Mouse (Mus musculus) mouse embryonic stem cell (cell line): ENCODE measurements around the gene Slc6a5.
"Not testable (repeated sequence)": the region's sequence is repeated elsewhere in the genome, so short reads cannot be mapped to it uniquely, and the experiment has no call there.

Experiments
- in situ Hi-C, 2 experiments: fragments of 300-500 bp; cut with MboI; formaldehyde crosslinking; loops; 1 replicate in 1 of 2; 3 replicates in 1 of 2; pipeline ENCODE4 v1.14.3; 2019 to 2020; ENCODE audit warnings: low sequenced_read_pairs in 2 of 2, low pct_unique_long_range_greater_than_20kb in 1 of 2, mixed read lengths in 1 of 2; ENCODE audit not compliant: unreplicated experiment in 1 of 2

The Slc6a5 gene

DNA sequence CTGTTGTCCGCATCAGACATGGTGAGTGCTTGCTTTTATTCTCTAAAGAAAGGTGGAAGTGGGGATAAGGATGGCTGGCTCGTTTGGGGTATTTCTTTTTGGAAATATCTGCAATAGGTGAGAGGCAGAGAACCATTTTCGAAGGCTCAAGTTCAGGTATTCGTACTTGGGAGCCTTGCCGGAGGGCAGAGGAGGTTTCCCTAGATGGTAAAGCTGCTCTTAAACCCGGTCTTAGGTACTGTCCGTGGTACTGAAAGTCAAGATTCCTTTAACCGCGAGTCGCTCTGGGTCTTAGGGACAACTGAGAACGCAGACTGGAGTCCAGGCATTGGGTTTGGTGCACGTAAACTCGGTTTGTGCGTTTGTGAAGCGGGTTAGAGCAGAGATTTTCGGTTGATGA, 415 bp downstream of the Slc6a5 start:
- in situ Hi-C loops: loop anchor here (10.0 to 25.0 kb wide), 2 partner anchors 64 to 298 kb away; partner anchors contain the start of gene Nell1 (in 1 of the 2)

DNA sequence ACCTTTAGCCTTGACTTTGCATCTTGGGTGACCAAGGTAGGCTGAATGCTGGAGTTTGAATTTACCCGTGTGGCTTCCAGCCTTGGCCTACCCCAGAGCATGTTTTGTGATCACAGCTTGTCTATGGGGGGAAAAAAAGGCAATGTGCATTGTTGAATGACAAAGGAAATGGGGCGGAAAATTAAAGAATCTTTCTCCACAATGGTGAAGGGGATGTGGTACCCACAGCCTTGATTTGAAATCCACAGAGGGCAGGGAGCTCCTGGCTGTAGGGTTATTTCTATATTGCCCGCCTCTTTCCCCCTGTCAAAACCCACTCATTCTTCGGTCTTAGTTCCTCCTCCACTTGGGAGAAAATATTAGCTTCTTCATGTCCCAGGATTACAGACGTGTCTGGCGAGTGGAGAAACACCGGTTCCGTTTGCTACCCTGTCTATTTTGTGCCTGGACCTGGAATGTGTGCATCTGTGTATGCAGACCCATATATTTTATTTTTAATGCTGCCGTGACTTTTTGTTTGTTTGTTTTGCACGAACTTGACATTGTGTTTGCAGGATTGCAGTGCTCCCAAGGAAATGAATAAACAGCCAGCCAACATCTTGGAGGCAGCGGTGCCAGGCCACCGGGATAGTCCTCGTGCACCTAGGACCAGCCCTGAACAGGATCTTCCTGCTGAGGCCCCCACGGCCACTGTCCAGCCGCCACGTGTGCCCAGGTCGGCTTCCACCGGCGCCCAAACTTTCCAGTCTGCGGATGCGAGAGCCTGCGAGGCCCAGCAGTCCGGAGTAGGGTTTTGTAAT, 1.4 kb downstream of the Slc6a5 start:
- in situ Hi-C loops: loop anchor here (10.0 to 25.0 kb wide), 2 partner anchors 63 to 299 kb away; partner anchors contain the start of gene Nell1 (in 1 of the 2)

DNA sequence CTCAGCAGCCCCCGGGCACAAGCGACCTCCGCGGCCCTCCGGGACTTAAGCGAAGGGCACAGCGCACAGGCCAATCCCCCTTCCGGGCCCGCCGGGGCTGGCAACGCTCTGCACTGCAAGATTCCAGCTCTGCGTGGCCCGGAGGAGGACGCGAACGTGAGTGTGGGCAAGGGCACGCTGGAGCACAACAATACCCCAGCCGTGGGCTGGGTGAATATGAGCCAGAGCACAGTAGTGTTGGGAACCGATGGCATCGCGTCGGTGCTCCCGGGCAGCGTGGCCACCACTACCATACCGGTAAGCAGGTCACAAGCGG, 2.0 kb downstream of the Slc6a5 start:
- in situ Hi-C loops: loop anchor here (10.0 to 25.0 kb wide), 2 partner anchors 63 to 300 kb away; partner anchors contain the start of gene Nell1 (in 1 of the 2)

DNA sequence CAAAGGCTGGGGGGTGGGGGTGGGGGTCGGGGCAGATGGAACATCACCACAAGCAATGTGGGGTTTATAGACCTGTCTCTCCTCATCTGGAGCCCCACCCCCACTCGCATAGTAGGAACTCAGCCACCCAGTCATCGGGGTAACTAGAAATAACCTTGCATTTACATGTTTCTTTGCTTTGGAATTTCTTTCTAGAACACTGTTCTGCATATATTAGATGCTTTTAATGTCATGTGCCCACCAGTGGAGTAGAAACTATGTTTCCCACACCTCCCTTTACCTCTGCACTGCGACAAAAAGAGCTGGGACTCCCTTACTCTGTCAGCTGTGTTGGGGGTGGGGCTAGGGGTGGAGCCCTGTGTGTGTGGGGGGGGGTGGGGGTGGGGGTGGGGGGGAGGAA, 3.2 kb downstream of the Slc6a5 start:
- in situ Hi-C loops: loop anchor here (10.0 to 25.0 kb wide), 2 partner anchors 62 to 301 kb away; partner anchors contain the start of gene Nell1 (in 1 of the 2)

DNA sequence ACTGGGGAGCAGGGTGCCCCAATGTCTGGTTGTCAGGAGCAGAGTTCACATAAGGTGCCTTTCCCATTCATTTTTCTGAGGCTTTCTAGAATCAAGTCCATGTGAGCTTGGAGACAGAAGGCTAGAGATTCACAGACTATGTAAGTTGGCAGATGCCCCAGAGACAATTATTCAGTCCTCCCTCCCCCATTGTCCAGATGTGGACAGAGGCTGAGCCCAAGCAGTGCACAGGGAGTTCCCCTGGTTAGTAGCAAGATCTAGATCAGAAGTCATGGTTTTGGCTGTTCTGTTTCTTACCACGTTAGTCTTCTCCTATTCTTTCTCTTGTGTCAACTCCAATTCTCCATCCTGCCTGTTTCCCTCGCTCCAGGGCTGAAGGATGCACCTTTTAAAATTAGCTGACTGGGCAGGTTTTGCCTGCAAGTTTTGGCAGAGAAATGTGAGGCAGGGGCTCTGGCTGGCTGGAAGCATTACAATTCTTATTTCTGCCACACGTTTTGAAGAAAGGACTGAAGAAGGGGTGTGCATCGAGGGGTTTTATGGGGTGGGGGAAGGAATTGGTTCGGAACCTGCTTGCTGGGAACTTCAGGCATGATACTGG, 3.9 kb downstream of the Slc6a5 start:
- in situ Hi-C loops: loop anchor here (10.0 to 25.0 kb wide), 2 partner anchors 61 to 302 kb away; partner anchors contain the start of gene Nell1 (in 1 of the 2)

DNA sequence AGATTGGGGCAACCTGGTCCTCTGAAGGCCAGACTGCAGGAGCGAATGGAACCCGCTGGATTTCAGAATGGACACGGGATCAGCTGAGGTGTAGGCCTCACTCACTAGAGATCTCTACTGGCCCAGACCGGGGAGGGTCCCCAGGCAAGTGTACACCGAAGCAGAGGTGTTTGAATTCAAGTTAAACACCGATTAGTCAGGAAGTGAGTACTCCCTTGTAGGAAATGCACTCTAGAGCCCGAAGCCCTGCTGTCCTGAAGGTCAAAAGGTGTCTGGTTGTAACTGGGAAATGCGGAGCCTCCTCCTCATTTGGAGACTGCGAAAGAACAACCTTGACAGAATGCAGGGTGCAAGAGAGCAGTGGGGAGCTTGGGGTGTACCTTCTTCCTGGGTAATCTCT, 5.0 kb downstream of the Slc6a5 start:
- in situ Hi-C loops: loop anchor here (10.0 to 25.0 kb wide), 2 partner anchors 60 to 303 kb away; partner anchors contain the start of gene Nell1 (in 1 of the 2)

DNA sequence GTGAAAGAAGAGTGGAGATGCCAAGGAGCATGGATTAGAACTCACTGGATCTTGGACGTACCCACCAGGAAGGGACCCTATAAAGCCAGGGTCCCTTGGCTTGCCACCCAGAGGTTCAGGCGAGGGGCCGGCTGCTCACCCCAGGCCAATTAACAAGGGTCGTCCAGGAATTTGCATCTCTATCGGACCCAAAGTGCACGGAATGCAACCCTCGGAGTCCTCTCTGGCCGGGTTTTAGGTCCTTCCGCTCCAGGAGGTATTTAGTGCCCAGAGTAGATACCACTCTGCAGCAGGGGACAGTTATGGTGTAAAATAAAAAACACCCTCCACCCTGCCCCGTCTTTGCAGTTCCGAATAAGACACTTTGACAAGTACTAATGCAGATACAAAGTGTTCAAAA, 5.5 kb downstream of the Slc6a5 start:
- in situ Hi-C loops: loop anchor here (10.0 to 25.0 kb wide), 2 partner anchors 59 to 303 kb away; partner anchors contain the start of gene Nell1 (in 1 of the 2)

DNA sequence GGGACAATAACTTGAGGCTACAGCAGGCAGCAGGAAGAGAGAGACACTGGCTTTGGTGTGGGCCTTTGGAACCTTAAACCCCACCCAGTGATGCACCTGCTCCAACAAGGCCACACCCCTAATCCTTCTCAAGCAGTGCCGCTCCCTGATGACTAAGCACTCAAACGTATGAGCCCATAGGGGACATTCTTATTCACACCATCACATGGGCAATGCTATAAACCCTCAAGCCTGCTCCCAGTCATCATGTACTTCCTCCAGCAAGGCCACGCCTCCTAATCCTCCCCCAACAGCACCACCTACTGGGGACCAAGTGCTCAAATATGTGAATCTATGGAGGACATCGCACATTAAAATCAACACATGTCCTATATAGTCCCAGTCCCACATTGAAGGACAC, 9.5 kb downstream of the Slc6a5 start:
- in situ Hi-C loops: loop anchor here (10.0 to 25.0 kb wide), 2 partner anchors 55 to 307 kb away; partner anchors contain the start of gene Nell1 (in 1 of the 2)

DNA sequence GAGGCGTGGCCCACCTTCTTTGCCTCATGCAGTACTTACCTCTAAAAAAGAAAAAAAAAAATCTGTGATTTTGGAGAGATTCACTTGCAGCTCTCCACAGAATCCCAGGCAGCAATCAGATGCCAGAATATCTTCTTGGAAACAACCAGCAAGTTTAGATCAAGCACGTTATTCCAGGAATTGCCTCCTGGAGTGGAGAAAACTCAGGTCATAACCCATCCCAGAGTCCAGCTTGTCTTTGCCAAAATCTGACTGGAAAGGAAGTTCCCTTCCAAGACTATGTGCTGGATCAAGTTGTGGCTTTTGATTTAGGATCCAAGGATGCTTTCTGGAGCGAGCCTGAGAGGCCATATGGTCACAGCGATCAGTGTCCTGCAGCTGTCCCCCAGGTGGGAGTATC, 10.8 kb downstream of the Slc6a5 start:
- in situ Hi-C loops: loop anchor here (10.0 to 25.0 kb wide), 5 partner anchors 56 to 308 kb away; partner anchors contain the start of gene Htatip2 (in 1 of the 2)

DNA sequence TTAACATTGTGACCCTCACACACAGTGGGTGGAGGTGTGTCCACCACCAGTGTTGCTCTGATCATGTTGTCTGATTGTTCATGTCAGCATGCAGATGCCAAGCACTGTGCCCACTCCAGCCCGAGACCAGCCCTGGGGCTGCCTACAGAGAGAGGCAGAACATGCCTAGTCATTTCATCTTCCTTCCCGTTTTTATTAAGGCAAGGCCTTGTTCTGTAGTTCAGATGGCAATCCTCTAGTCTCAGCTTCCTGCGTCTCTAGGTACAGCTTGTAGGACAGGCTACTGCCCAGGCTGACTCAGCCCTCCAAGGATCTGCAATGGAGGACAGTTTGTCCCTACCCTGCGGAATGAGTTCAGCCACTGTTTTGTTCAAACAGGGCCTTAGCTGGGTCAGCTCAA, 13.0 kb downstream of the Slc6a5 start:
- in situ Hi-C loops: loop anchor here (10.0 to 25.0 kb wide), 5 partner anchors 58 to 311 kb away; partner anchors contain the start of gene Htatip2 (in 1 of the 2)

DNA sequence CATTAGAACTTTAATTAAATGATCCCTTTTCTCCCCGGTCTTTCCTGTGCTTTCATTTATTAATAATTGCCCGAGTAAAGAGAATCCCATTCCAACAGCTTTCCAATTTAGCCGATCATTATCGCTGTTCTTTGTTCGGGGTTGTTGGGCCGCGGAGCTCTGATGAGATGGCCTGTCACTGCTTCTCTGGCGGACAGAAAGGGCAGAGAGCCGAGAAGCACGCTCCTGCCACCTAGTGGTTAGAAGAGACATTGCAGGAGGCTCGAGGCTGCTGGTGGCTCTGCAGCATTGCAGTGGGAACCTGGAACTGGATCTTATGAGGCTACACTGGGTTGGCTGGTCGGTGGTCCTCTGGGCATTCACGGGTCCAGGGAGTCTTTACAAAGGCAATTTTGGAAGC, 13.4 kb downstream of the Slc6a5 start:
- in situ Hi-C loops: loop anchor here (10.0 to 25.0 kb wide), 5 partner anchors 59 to 311 kb away; partner anchors contain the start of gene Htatip2 (in 1 of the 2)

DNA sequence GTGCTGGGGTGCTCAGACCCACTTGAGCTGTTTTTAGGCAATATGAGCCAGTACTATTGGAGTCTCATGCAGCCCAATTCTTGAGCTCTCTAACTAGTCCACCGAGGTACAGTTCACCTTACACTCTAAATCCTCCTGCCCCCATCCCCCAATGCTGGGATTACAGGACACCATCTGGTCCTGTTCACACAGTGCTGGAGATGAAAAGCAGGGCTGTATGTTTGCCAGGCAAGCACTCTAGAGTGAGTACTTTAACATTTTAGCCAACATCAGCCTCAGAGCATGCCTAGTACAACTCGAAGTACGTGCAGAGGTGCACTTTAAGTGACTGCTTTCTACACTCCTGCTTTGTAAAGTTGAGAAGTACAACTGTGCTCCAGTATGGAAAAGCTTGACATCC, 18.6 kb downstream of the Slc6a5 start:
- in situ Hi-C loops: loop anchor here (10.0 kb wide), 4 partner anchors 64 to 174 kb away; partner anchors contain the start of gene Htatip2 (in 1 of the 2)

DNA sequence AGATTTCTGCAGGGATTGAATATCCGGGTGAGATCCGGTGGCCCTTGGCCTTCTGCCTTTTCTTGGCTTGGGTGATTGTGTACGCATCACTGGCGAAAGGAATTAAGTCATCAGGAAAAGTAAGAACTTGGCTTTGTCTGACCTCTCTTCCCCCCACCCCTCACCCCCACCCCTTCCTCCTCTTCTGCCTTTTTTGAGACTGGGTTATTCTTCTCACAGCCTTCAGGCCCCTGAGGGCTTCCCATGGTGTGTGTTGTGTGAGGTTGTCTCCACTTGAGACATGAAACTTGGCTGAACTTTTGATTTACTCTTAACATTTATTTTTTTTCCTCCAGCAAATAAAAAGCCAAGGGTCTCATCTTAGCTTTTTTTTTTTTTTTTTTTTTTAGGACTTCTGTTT, 20.1 kb downstream of the Slc6a5 start:
- in situ Hi-C loops: loop anchor here (10.0 kb wide), 4 partner anchors 65 to 175 kb away; partner anchors contain the start of gene Htatip2 (in 1 of the 2)

DNA sequence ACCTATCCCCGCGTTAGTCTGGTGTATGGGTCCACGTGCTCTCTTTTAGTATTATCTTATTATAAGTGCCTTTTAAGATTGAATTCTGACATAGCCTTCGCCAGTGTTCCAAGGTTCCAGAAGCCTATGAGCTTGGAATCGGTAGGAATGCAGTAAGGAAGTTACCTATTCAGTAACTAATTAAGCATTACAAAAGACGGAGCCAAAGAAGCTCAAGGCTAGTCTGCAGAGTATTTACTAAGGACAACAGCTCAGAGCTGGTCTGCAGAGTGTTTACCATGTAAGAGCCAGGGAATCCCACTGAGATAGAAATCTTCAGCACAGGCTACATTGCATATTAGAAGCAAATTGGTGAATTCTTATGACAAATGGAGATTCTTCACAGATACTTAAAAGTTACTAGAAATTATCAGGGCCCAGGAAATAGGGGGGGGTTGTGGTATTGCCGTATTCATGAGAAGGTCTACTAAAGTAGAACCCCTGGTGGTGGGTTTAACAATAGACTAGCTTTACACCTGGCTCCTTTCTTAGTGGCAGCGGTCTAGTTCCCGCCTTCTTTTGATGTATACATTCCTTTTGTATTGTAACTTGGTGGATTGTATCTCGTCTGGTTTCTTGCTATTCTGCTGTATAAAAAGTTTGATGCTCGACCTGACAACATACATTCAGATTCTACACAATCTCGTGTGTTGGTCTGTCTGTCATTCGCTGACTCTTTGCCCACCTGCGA, 23.6 kb downstream of the Slc6a5 start:
- in situ Hi-C loops: not testable (repeated sequence)

DNA sequence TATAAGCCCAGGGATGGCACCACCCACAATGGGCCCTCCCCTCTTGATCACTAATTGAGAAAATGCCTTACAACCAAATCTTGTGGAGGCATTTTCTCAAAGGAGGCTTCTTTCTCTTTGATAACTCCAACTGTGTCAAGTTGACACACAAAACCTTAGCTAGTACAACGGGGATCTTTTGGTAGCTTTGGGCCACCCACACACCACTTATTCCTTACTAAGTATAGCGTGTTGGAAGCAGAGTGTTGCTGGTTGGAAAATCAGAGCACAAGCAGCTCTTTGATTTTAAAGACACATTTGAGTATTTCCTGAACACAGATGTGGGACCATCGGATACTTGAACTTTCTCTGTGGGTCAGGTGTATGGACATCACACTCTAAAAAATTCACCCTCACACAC, 26.9 kb downstream of the Slc6a5 start:
- in situ Hi-C loops: no loop called here

DNA sequence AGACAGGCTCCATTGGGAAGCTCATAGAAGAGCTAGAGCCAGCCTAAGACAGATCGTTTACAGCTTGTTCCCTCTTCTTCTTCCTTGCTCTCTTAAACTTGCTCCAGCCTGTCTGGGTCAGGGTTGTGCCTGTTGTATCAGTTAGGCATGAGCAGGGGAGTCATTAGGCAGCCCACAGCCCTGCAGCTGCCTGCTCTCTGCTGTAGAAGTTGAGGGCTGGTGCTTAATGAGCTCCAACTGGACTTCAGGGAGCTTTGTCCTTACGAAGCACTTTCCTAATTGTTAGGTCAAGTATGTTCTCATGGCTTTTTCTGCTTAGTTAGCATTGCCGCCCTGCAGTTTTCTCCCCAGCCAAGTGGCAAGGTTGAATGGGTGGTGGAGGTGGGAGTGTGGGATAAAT, 32.1 kb downstream of the Slc6a5 start:
- in situ Hi-C loops: no loop called here

DNA sequence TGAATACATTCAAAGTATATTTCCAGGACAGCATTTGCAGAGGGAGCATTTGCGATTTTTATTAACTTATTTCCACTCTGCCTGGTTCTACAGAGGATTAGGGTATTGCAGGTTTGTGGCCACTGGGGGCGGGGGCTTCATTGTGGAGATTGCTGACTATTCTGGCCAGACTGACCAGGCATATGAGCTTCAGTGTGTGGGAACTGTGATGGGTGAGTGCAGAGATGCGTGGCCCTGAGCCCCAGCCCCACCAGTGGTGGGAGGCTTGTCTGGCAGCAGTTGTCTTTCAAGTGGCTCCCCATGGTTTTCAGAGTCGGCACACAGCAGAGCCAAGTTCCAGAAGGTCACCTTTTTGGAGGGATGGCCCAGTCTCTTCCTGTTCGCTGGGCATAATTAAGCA, 32.5 kb downstream of the Slc6a5 start:
- in situ Hi-C loops: no loop called here

DNA sequence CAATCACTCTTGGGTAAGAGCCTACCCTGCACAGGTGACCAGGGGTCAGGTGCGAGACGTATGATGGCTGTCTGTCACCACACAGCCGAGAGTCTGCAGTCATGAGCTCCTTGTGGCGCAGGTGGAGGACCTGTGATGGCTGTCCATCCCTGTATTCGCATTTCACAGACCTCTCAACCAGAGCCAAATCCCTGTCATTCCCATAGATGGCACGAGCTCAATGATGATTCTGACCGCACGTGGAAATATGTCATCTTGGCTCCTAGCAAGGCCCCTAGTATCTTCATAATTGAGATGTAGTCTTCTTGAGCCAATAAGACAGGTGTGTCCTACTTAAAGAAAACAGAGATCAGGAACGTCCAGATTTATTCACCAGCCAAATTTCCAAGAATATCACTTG, 36.7 kb downstream of the Slc6a5 start:
- in situ Hi-C loops: no loop called here
